Mouse (Mus musculus) liver, embryonic 13.5 days (tissue): ENCODE results near the gene Pcbp3. TPM values are rescaled to one million over a fixed set of nuclear protein-coding genes. Genes with fewer than 3 reads are reported as not detected.

ENCODE experiments used
- ATAC-seq: fragments of 200-750 bp; cut with Nextera tagmentation; 2 replicates; pipeline ENCODE4 v1.8.0; 2017; ENCODE audit warnings: low read depth, mild to moderate bottlenecking, moderate number of reproducible peaks, moderate library complexity
- DNase-seq: peaks from one replicate; pipeline ENCODE4 v3.0.0; 2022
- H3K27ac ChIP-seq: fragments of 300-500 bp; sonication (generic); 2 replicates; pipeline ENCODE4 v1.5.1; 2015; ENCODE audit warnings: moderate library complexity, mild to moderate bottlenecking, inconsistent platforms
- H3K27me3 ChIP-seq: fragments of 300-500 bp; sonication (generic); 2 replicates; pipeline ENCODE4 v1.6.1; 2015; ENCODE audit warnings: mild to moderate bottlenecking, inconsistent platforms
- H3K36me3 ChIP-seq: fragments of 300-500 bp; sonication (generic); 2 replicates; pipeline ENCODE4 v1.6.1; 2015; ENCODE audit warnings: mild to moderate bottlenecking, inconsistent platforms
- H3K4me1 ChIP-seq: fragments of 300-500 bp; sonication (generic); replicated peaks from 2 replicates; pipeline ENCODE4 v1.6.1; 2015; ENCODE audit warnings: inconsistent platforms
- H3K4me2 ChIP-seq: fragments of 300-500 bp; sonication (generic); 2 replicates; pipeline ENCODE4 v1.6.1; 2015; ENCODE audit warnings: inconsistent platforms, mild to moderate bottlenecking, moderate library complexity
- H3K4me3 ChIP-seq: fragments of 300-500 bp; sonication (generic); replicated peaks from 2 replicates; pipeline ENCODE4 v1.5.1; 2015; ENCODE audit warnings: mild to moderate bottlenecking, inconsistent platforms
- H3K9ac ChIP-seq: fragments of 300-500 bp; sonication (generic); 2 replicates; pipeline ENCODE4 v1.6.1; 2015; ENCODE audit warnings: mild to moderate bottlenecking, inconsistent platforms
- H3K9me3 ChIP-seq: fragments of 300-500 bp; sonication (generic); replicated peaks from 2 replicates; pipeline ENCODE4 v1.6.1; 2016; ENCODE audit warnings: inconsistent platforms
- WGBS: fragments of 180-500 bp; shearing (Covaris S2); methylation state at CpG from one replicate; pipeline ENCODE4 v1.1.7; 2015; ENCODE audit not compliant: insufficient replicate concordance; 5-methylcytosine and 5-hydroxymethylcytosine counted together
- polyA plus RNA-seq: library from polyadenylated mRNA; unstranded; fragments of >200 nt; fragmentation: Nextera tagmentation; extraction: Ambion mirVana; gene quantifications from 2 replicates; pipeline ENCODE4 v1.2.1, GENCODE M21; 2015

Gene Pcbp3
- polyA plus RNA-seq, 1 experiment from 2014 or later: 5.1 TPM

GRCm38 (mm10) chr10:76881900-76882299, 79.8 kb downstream of the Pcbp3 start:
- no peak overlapping the region for H3K9ac ChIP-seq
- no peak for DNase-seq
- H3K9me3 ChIP-seq: no peaks in the 10 kb centered on the region
- no peak for ATAC-seq
- H3K4me3 ChIP-seq: no peak overlapping the region
- no peaks in the 10 kb centered on the region for H3K27me3 ChIP-seq
- H3K4me2 ChIP-seq: no peak overlapping the region
- WGBS: 59% methylated on average over 5 of the region's 5 CpGs
- H3K27ac ChIP-seq: no peak overlapping the region
- peaks cover 4% of the 10 kb centered on the region for H3K4me1 ChIP-seq
- no peaks in the 10 kb centered on the region for H3K36me3 ChIP-seq

- ATAC-seq: no peak
- H3K36me3 ChIP-seq: no peaks in the 10 kb centered on the region
- 47% methylated on average over 6 of the region's 6 CpGs for WGBS
- H3K4me1 ChIP-seq: peaks cover 5% of the 10 kb centered on the region
- no peak overlapping the region for H3K4me3 ChIP-seq
- DNase-seq: no peak
- no peak overlapping the region for H3K27ac ChIP-seq
- H3K4me2 ChIP-seq: 0 out of 2 replicates have a peak overlapping the region, but pooled peaks have one; percentile 10
- H3K9me3 ChIP-seq: no peaks in the 10 kb centered on the region
- no peaks in the 10 kb centered on the region for H3K27me3 ChIP-seq
- no peak overlapping the region for H3K9ac ChIP-seq
These were observed 86.4 kb downstream of the Pcbp3 start for GRCm38 (mm10) chr10:76875310-76875709.

- Histone ChIP-seq H3K36me3 (no peaks in the 10 kb centered on the region), H3K9ac (no peak overlapping the region), H3K4me1 (peaks cover 5% of the 10 kb centered on the region), H3K4me3 (no peak overlapping the region), H3K4me2 (0 out of 2 replicates have a peak overlapping the region, but pooled peaks have one; percentile 10), H3K27me3 (no peaks in the 10 kb centered on the region), H3K27ac (no peak overlapping the region), H3K9me3 (no peaks in the 10 kb centered on the region)
- WGBS: 67% methylated on average over 5 of the region's 5 CpGs
- DNase-seq: no peak
- no peak for ATAC-seq
These were observed 86.8 kb downstream of the Pcbp3 start for GRCm38 (mm10) chr10:76874879-76875278.

- no peaks in the 10 kb centered on the region for H3K27me3 ChIP-seq
- H3K4me2 ChIP-seq: no peak overlapping the region
- 82% methylated on average over 1 of the region's 1 CpGs for WGBS
- no peak overlapping the region for H3K27ac ChIP-seq
- no peaks in the 10 kb centered on the region for H3K9me3 ChIP-seq
- no peaks in the 10 kb centered on the region for H3K36me3 ChIP-seq
- ATAC-seq (no peak), DNase-seq (no peak)
- no peak overlapping the region for H3K4me3 ChIP-seq
- peaks cover 5% of the 10 kb centered on the region for H3K4me1 ChIP-seq
- H3K9ac ChIP-seq: no peak overlapping the region
These were observed 87.3 kb downstream of the Pcbp3 start for GRCm38 (mm10) chr10:76874398-76874797.

GRCm38 (mm10) chr10:76873948-76874347, 87.7 kb downstream of the Pcbp3 start:
- peaks cover 5% of the 10 kb centered on the region for H3K4me1 ChIP-seq
- no peak overlapping the region for H3K4me3 ChIP-seq
- 56% methylated on average over 10 of the region's 10 CpGs for WGBS
- no peaks in the 10 kb centered on the region for H3K27me3 ChIP-seq
- DNase-seq (no peak), ATAC-seq (no peak)
- no peak overlapping the region for H3K27ac ChIP-seq
- no peaks in the 10 kb centered on the region for H3K36me3 ChIP-seq
- no peak overlapping the region for H3K9ac ChIP-seq
- no peaks in the 10 kb centered on the region for H3K9me3 ChIP-seq
- H3K4me2 ChIP-seq: no peak overlapping the region

GRCm38 (mm10) chr10:76872736-76873135, 89.0 kb downstream of the Pcbp3 start:
- Histone ChIP-seq H3K4me1 (peaks cover 5% of the 10 kb centered on the region), H3K4me2 (no peak overlapping the region), H3K9me3 (no peaks in the 10 kb centered on the region), H3K36me3 (no peaks in the 10 kb centered on the region), H3K27ac (no peak overlapping the region), H3K9ac (no peak overlapping the region), H3K27me3 (no peaks in the 10 kb centered on the region), H3K4me3 (no peak overlapping the region)
- DNase-seq (no peak), ATAC-seq (no peak)
- 70% methylated on average over 8 of the region's 8 CpGs for WGBS

GRCm38 (mm10) chr10:76865936-76866335, 95.8 kb downstream of the Pcbp3 start:
- ATAC-seq (no peak), DNase-seq (no peak)
- H3K4me2 ChIP-seq: no peak overlapping the region
- H3K27me3 ChIP-seq: no peaks in the 10 kb centered on the region
- no peaks in the 10 kb centered on the region for H3K4me1 ChIP-seq
- H3K9ac ChIP-seq: no peak overlapping the region
- no peaks in the 10 kb centered on the region for H3K9me3 ChIP-seq
- H3K36me3 ChIP-seq: no peaks in the 10 kb centered on the region
- no peak overlapping the region for H3K27ac ChIP-seq
- H3K4me3 ChIP-seq: no peak overlapping the region

- ATAC-seq: no peak
- no peak overlapping the region for H3K4me3 ChIP-seq
- no peak for DNase-seq
- H3K9me3 ChIP-seq: no peaks in the 10 kb centered on the region
- H3K27me3 ChIP-seq: no peaks in the 10 kb centered on the region
- no peak overlapping the region for H3K27ac ChIP-seq
- H3K36me3 ChIP-seq: no peaks in the 10 kb centered on the region
- H3K4me2 ChIP-seq: no peak overlapping the region
- H3K9ac ChIP-seq: no peak overlapping the region
- H3K4me1 ChIP-seq: no peaks in the 10 kb centered on the region
- 51% methylated on average over 3 of the region's 3 CpGs for WGBS
These were observed 100.7 kb downstream of the Pcbp3 start for GRCm38 (mm10) chr10:76860998-76861397.

- no peaks in the 10 kb centered on the region for H3K4me1 ChIP-seq
- no peaks in the 10 kb centered on the region for H3K27me3 ChIP-seq
- no peak overlapping the region for H3K4me3 ChIP-seq
- DNase-seq (no peak), ATAC-seq (no peak)
- H3K27ac ChIP-seq: no peak overlapping the region
- no peaks in the 10 kb centered on the region for H3K9me3 ChIP-seq
- H3K4me2 ChIP-seq: no peak overlapping the region
- WGBS: 70% methylated on average over 12 of the region's 12 CpGs
- no peak overlapping the region for H3K9ac ChIP-seq
- no peaks in the 10 kb centered on the region for H3K36me3 ChIP-seq
These were observed 102.1 kb downstream of the Pcbp3 start for GRCm38 (mm10) chr10:76859355-76860127.

- no peak for ATAC-seq
- Histone ChIP-seq H3K4me2 (no peak overlapping the region), H3K36me3 (no peaks in the 10 kb centered on the region), H3K9ac (no peak overlapping the region), H3K4me3 (no peak overlapping the region), H3K4me1 (no peaks in the 10 kb centered on the region), H3K27ac (no peak overlapping the region), H3K9me3 (no peaks in the 10 kb centered on the region), H3K27me3 (no peaks in the 10 kb centered on the region)
- 70% methylated on average over 2 of the region's 2 CpGs for WGBS
- no peak for DNase-seq
These were observed 103.8 kb downstream of the Pcbp3 start for GRCm38 (mm10) chr10:76857879-76858278.

GRCm38 (mm10) chr10:76846480-76846879, 115.2 kb downstream of the Pcbp3 start:
- ATAC-seq: no peak
- Histone ChIP-seq H3K4me2 (no peak overlapping the region), H3K4me1 (no peaks in the 10 kb centered on the region), H3K9ac (no peak overlapping the region), H3K27me3 (no peaks in the 10 kb centered on the region), H3K4me3 (no peak overlapping the region), H3K36me3 (no peaks in the 10 kb centered on the region), H3K9me3 (no peaks in the 10 kb centered on the region), H3K27ac (no peak overlapping the region)
- DNase-seq: no peak
- 56% methylated on average over 5 of the region's 5 CpGs for WGBS

- no peaks in the 10 kb centered on the region for H3K27me3 ChIP-seq
- no peaks in the 10 kb centered on the region for H3K36me3 ChIP-seq
- 56% methylated on average over 4 of the region's 4 CpGs for WGBS
- H3K9me3 ChIP-seq: no peaks in the 10 kb centered on the region
- H3K9ac ChIP-seq: no peak overlapping the region
- DNase-seq: no peak
- H3K4me1 ChIP-seq: no peaks in the 10 kb centered on the region
- no peak overlapping the region for H3K27ac ChIP-seq
- no peak overlapping the region for H3K4me3 ChIP-seq
- no peak overlapping the region for H3K4me2 ChIP-seq
- ATAC-seq: no peak
These were observed 116.8 kb downstream of the Pcbp3 start for GRCm38 (mm10) chr10:76844901-76845300.
